Mouse (Mus musculus) lung, adult 2 months (tissue): ENCODE measurements around the gene Kctd6. TPM values are rescaled to one million over a fixed set of nuclear protein-coding genes. Genes with fewer than 3 reads are reported as not detected.

ENCODE experiments used
- DNase-seq: peaks from one replicate; pipeline ENCODE4 v3.0.0; 2022
- H3K4me1 ChIP-seq: fragments of 200-500 bp; 2 replicates; pipeline ENCODE4 v1.6.1; 2011; ENCODE audit warnings: low read length; ENCODE audit not compliant: control insufficient read depth, insufficient read depth
- H3K4me3 ChIP-seq: fragments of 200-500 bp; replicated peaks from 2 replicates; pipeline ENCODE3; 2011; ENCODE audit warnings: low read depth, mild to moderate bottlenecking, control low read depth, low read length; ENCODE audit errors: extremely low read depth
- CTCF ChIP-seq: fragments of 200-500 bp; IDR thresholded peaks from 2 replicates; pipeline ENCODE4 v1.5.1; 2011; ENCODE audit warnings: mild to moderate bottlenecking, low read length, control low read depth; ENCODE audit not compliant: insufficient read depth
- POLR2A ChIP-seq: fragments of 200-500 bp; IDR thresholded peaks from 2 replicates; pipeline ENCODE4 v1.6.1; 2011; ENCODE audit warnings: low read depth, mild to moderate bottlenecking, control low read depth, low read length, borderline replicate concordance; ENCODE audit errors: extremely low read depth
- WGBS: fragments of 180-500 bp; shearing (Covaris S2); methylation state at CpG from one replicate; pipeline ENCODE4 v1.1.7; 2018; 5-methylcytosine and 5-hydroxymethylcytosine counted together
- polyA plus RNA-seq: library from polyadenylated mRNA; depleted of rRNA; stranded (reverse); fragments of >200 nt; gene quantifications from 2 replicates; pipeline ENCODE4 v1.2.3, GENCODE M21; 2012

Kctd6 gene
- polyA plus RNA-seq, 1 experiment, result 9.0 TPM

- WGBS, result 96% methylated on average over 2 of the region's 2 CpGs
- Histone ChIP-seq H3K4me1 (peaks cover 2% of the 10 kb centered on the region), H3K4me3 (no peak overlapping the region)
- TF ChIP-seq CTCF (no peak), POLR2A (no peak)
- DNase-seq, result no peak
Observed at GRCm38 (mm10) chr14:8209896-8210295, 4.0 kb upstream of the Kctd6 start.

- H3K4me3 ChIP-seq, result no peak overlapping the region
- DNase-seq, result no peak
- peaks cover 12% of the 10 kb centered on the region for H3K4me1 ChIP-seq
- TF ChIP-seq CTCF (no peak), POLR2A (no peak)
- WGBS, result 81% methylated on average over 2 of the region's 2 CpGs
Observed at GRCm38 (mm10) chr14:8212996-8213395, 944 bp upstream of the Kctd6 start.

GRCm38 (mm10) chr14:8214299-8215207 lies 613 bp downstream of the Kctd6 start:
- WGBS, result 3% methylated on average over 63 of the region's 63 CpGs
- DNase-seq, result peak; percentile 75
- TF ChIP-seq POLR2A, result 0 out of 2 replicates have a peak, but pooled peaks have one; percentile 14
- no peak for TF ChIP-seq CTCF
- Histone ChIP-seq H3K4me1 (peaks cover 15% of the 10 kb centered on the region), H3K4me3 (peak overlapping the region; percentile 65)

GRCm38 (mm10) chr14:8215208-8215778 lies 1.4 kb downstream of the Kctd6 start:
- WGBS, result 47% methylated on average over 21 of the region's 21 CpGs
- TF ChIP-seq POLR2A, result no peak
- no peak for TF ChIP-seq CTCF
- Histone ChIP-seq H3K4me1 (peaks cover 15% of the 10 kb centered on the region), H3K4me3 (peak overlapping the region; percentile 4)
- no peak for DNase-seq

GRCm38 (mm10) chr14:8216100-8216499 lies 2.2 kb downstream of the Kctd6 start:
- H3K4me3 ChIP-seq, result no peak overlapping the region
- WGBS, result 64% methylated on average over 5 of the region's 5 CpGs
- no peak for TF ChIP-seq POLR2A
- TF ChIP-seq CTCF, result no peak
- DNase-seq, result no peak
- H3K4me1 ChIP-seq, result peaks cover 15% of the 10 kb centered on the region

- no peak for DNase-seq
- TF ChIP-seq POLR2A (no peak), CTCF (no peak)
- 67% methylated on average over 7 of the region's 7 CpGs for whole genome bisulfite sequencing
- Histone ChIP-seq H3K4me3 (no peak overlapping the region), H3K4me1 (peaks cover 15% of the 10 kb centered on the region)
Observed at GRCm38 (mm10) chr14:8218238-8218637, 4.3 kb downstream of the Kctd6 start.

- WGBS, result 69% methylated on average over 10 of the region's 10 CpGs
- Histone ChIP-seq H3K4me1 (peaks cover 15% of the 10 kb centered on the region), H3K4me3 (no peak overlapping the region)
- DNase-seq, result no peak
- TF ChIP-seq POLR2A (no peak), CTCF (no peak)
Observed at GRCm38 (mm10) chr14:8218730-8219380, 4.9 kb downstream of the Kctd6 start.

GRCm38 (mm10) chr14:8219876-8220275 lies 5.9 kb downstream of the Kctd6 start:
- peaks cover 13% of the 10 kb centered on the region for H3K4me1 ChIP-seq
- no peak overlapping the region for H3K4me3 ChIP-seq
- DNase-seq, result no peak
- no peak for TF ChIP-seq POLR2A
- no peak for TF ChIP-seq CTCF
- 83% methylated on average over 11 of the region's 11 CpGs for WGBS

GRCm38 (mm10) chr14:8220306-8220705 lies 6.4 kb downstream of the Kctd6 start:
- TF ChIP-seq POLR2A, result no peak
- TF ChIP-seq CTCF, result peak; percentile 56
- peaks cover 10% of the 10 kb centered on the region for H3K4me1 ChIP-seq
- DNase-seq, result no peak
- H3K4me3 ChIP-seq, result no peak overlapping the region
- WGBS, result 74% methylated on average over 7 of the region's 7 CpGs

- Histone ChIP-seq H3K4me1 (peaks cover 6% of the 10 kb centered on the region), H3K4me3 (no peak overlapping the region)
- WGBS, result 89% methylated on average over 2 of the region's 2 CpGs
- DNase-seq, result no peak
- TF ChIP-seq CTCF, result no peak
- TF ChIP-seq POLR2A, result no peak
Observed at GRCm38 (mm10) chr14:8220912-8221311, 7.0 kb downstream of the Kctd6 start.
